Mouse (Mus musculus): Measurements from ENCODE around the gene Gm10974. TPM values are rescaled to one million over a fixed set of nuclear protein-coding genes. Genes with fewer than 3 reads are reported as not detected.

The Gm10974 gene
- polyA plus RNA-seq, 1 experiment from 2014 or later = not detected

GRCm38 (mm10) chr7:66336955-66337354 lies 28.8 kb upstream of the Gm10974 start:
- Histone ChIP-seq H3K27ac (ENCODE audit: low read depth, low read length) (no peak overlapping the region), H3K4me1 (ENCODE audit: control insufficient read depth, insufficient read depth, low read length) (no peaks in the 10 kb centered on the region), H3K27me3 (ENCODE audit: control insufficient read depth, insufficient read depth, low read length) (no peaks in the 10 kb centered on the region), H3K9me3 (ENCODE audit: control insufficient read depth, low read length) (no peaks in the 10 kb centered on the region), H3K36me3 (ENCODE audit: control insufficient read depth, insufficient read depth, low read length) (no peaks in the 10 kb centered on the region), H3K4me2 (no peak overlapping the region), H3K4me3 (ENCODE audit: low read depth, low read length) (no peak overlapping the region), H3K9ac (ENCODE audit: low read length) (no peak overlapping the region)
- DNase-seq (ENCODE audit: low spot score, missing footprints) (no peak), ATAC-seq (ENCODE audit: low FRiP score) (no peak)
- 96% methylated on average over 2 of the region's 2 CpGs for WGBS

- ATAC-seq (ENCODE audit: low FRiP score) = no peak
Measured at GRCm38 (mm10) chr7:66339625-66340024, 26.1 kb upstream of the Gm10974 start.

DNA sequence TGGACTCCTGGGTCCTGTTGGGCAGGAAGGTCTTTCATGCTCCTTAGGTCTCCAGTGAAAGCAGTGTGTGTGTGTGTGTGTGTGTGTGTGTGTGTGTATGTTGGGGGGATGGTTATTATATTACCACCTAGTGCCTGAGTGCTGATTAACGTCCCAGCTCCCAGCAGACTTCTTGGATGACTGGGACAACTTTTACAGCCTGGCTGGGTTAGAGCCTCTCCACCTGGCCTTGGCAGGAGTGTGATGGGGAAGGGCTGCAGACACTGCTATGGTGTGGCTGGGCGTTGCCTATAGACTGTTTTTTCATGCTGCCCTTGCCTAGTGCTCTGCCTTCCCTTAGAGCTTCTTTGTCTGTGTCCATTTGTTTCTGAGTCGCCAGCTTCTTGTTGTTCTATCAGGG lies 25.7 kb upstream of the Gm10974 start:
- H3K4me2 ChIP-seq = no peak overlapping the region
- ATAC-seq (ENCODE audit: low FRiP score) (no peak), DNase-seq (ENCODE audit: low spot score, missing footprints) (no peak)
- WGBS = 76% methylated on average over 3 of the region's 3 CpGs
- H3K9ac ChIP-seq (ENCODE audit: low read length) = no peak overlapping the region
- H3K4me3 ChIP-seq (ENCODE audit: low read depth, low read length) = no peak overlapping the region
- no peaks in the 10 kb centered on the region for H3K36me3 ChIP-seq (ENCODE audit: control insufficient read depth, insufficient read depth, low read length)
- no peaks in the 10 kb centered on the region for H3K27me3 ChIP-seq (ENCODE audit: control insufficient read depth, insufficient read depth, low read length)
- no peak overlapping the region for H3K27ac ChIP-seq (ENCODE audit: low read depth, low read length)
- H3K4me1 ChIP-seq (ENCODE audit: control insufficient read depth, insufficient read depth, low read length) = no peaks in the 10 kb centered on the region
- no peaks in the 10 kb centered on the region for H3K9me3 ChIP-seq (ENCODE audit: control insufficient read depth, low read length)

More at GRCm38 (mm10) chr7:66339625-66340024, 26.1 kb upstream of the Gm10974 start:
- H3K9me3 ChIP-seq (ENCODE audit: control insufficient read depth, low read length) = no peaks in the 10 kb centered on the region
- H3K4me3 ChIP-seq (ENCODE audit: low read depth, low read length) = no peak overlapping the region
- H3K4me1 ChIP-seq (ENCODE audit: control insufficient read depth, insufficient read depth, low read length) = no peaks in the 10 kb centered on the region
- 53% methylated on average over 5 of the region's 5 CpGs for WGBS
- H3K27ac ChIP-seq (ENCODE audit: low read depth, low read length) = no peak overlapping the region
- H3K4me2 ChIP-seq = no peak overlapping the region
- H3K9ac ChIP-seq (ENCODE audit: low read length) = no peak overlapping the region
- H3K36me3 ChIP-seq (ENCODE audit: control insufficient read depth, insufficient read depth, low read length) = no peaks in the 10 kb centered on the region
- peak; percentile 67 for DNase-seq (ENCODE audit: low spot score, missing footprints)
- no peaks in the 10 kb centered on the region for H3K27me3 ChIP-seq (ENCODE audit: control insufficient read depth, insufficient read depth, low read length)

- Histone ChIP-seq H3K4me1 (ENCODE audit: control insufficient read depth, insufficient read depth, low read length) (no peaks in the 10 kb centered on the region), H3K9me3 (ENCODE audit: control insufficient read depth, low read length) (no peaks in the 10 kb centered on the region), H3K9ac (ENCODE audit: low read length) (no peak overlapping the region), H3K27me3 (ENCODE audit: control insufficient read depth, insufficient read depth, low read length) (no peaks in the 10 kb centered on the region), H3K27ac (ENCODE audit: low read depth, low read length) (no peak overlapping the region), H3K36me3 (ENCODE audit: control insufficient read depth, insufficient read depth, low read length) (no peaks in the 10 kb centered on the region), H3K4me2 (no peak overlapping the region), H3K4me3 (ENCODE audit: low read depth, low read length) (no peak overlapping the region)
- WGBS = 36% methylated on average over 4 of the region's 4 CpGs
- DNase-seq (ENCODE audit: low spot score, missing footprints) = peak; percentile 87
- no peak for ATAC-seq (ENCODE audit: low FRiP score)
Measured at GRCm38 (mm10) chr7:66342323-66342722, 23.4 kb upstream of the Gm10974 start.

DNA sequence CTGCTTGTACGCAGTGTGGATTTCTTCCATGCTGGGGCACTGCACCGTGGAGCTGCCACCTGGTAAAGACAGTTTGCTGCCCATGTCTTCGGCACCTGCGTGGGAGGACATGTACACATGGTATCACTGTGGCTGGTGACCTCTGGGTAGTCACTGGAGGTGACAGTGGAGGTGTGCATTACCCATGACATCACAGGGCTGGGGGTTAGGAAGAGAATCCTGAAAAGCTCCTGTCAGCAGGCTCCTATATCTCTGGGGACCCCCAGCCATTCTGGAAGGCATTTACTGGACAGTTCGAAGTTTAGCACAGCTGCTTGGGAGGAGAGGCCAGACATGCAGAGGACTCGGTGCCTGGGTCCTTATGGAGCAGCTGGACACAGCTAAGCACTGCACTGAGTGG lies 22.9 kb upstream of the Gm10974 start:
- Histone ChIP-seq H3K9ac (ENCODE audit: low read length) (no peak overlapping the region), H3K27me3 (ENCODE audit: control insufficient read depth, insufficient read depth, low read length) (no peaks in the 10 kb centered on the region), H3K4me3 (ENCODE audit: low read depth, low read length) (no peak overlapping the region), H3K9me3 (ENCODE audit: control insufficient read depth, low read length) (no peaks in the 10 kb centered on the region), H3K4me2 (no peak overlapping the region), H3K4me1 (ENCODE audit: control insufficient read depth, insufficient read depth, low read length) (no peaks in the 10 kb centered on the region), H3K27ac (ENCODE audit: low read depth, low read length) (no peak overlapping the region), H3K36me3 (ENCODE audit: control insufficient read depth, insufficient read depth, low read length) (no peaks in the 10 kb centered on the region)
- DNase-seq (ENCODE audit: low spot score, missing footprints) = peak; percentile 37
- 74% methylated on average over 6 of the region's 6 CpGs for WGBS
- ATAC-seq (ENCODE audit: low FRiP score) = no peak

DNA sequence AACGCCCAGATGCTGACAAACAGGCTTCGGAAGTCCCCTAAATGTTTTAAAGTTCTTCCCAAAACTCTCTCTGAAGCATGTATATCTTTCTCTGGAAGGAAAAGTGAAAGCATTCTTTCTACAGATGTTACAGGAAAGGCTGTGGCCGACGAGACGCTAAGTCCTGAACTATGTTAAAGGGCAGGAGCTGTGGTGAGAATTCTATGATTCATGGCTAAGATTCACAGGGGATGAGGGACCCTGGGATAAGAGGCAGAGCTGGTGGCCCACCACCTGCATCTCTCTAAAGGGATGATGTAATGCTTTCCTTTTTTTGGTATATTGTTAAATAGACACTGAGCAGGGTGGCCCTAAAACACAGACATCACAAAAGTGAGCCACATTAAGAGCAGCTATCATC lies 22.4 kb upstream of the Gm10974 start:
- H3K27ac ChIP-seq (ENCODE audit: low read depth, low read length) = no peak overlapping the region
- H3K4me1 ChIP-seq (ENCODE audit: control insufficient read depth, insufficient read depth, low read length) = no peaks in the 10 kb centered on the region
- ATAC-seq (ENCODE audit: low FRiP score) (no peak), DNase-seq (ENCODE audit: low spot score, missing footprints) (peak; percentile 51)
- no peaks in the 10 kb centered on the region for H3K9me3 ChIP-seq (ENCODE audit: control insufficient read depth, low read length)
- no peaks in the 10 kb centered on the region for H3K27me3 ChIP-seq (ENCODE audit: control insufficient read depth, insufficient read depth, low read length)
- no peak overlapping the region for H3K4me2 ChIP-seq
- 84% methylated on average over 5 of the region's 5 CpGs for WGBS
- no peaks in the 10 kb centered on the region for H3K36me3 ChIP-seq (ENCODE audit: control insufficient read depth, insufficient read depth, low read length)
- no peak overlapping the region for H3K4me3 ChIP-seq (ENCODE audit: low read depth, low read length)
- H3K9ac ChIP-seq (ENCODE audit: low read length) = no peak overlapping the region

GRCm38 (mm10) chr7:66346959-66347663 lies 18.6 kb upstream of the Gm10974 start:
- 60% methylated on average over 9 of the region's 9 CpGs for WGBS
- Histone ChIP-seq H3K36me3 (ENCODE audit: control insufficient read depth, insufficient read depth, low read length) (no peaks in the 10 kb centered on the region), H3K27me3 (ENCODE audit: control insufficient read depth, insufficient read depth, low read length) (no peaks in the 10 kb centered on the region), H3K9ac (ENCODE audit: low read length) (no peak overlapping the region), H3K27ac (ENCODE audit: low read depth, low read length) (no peak overlapping the region), H3K9me3 (ENCODE audit: control insufficient read depth, low read length) (no peaks in the 10 kb centered on the region), H3K4me1 (ENCODE audit: control insufficient read depth, insufficient read depth, low read length) (no peaks in the 10 kb centered on the region), H3K4me3 (ENCODE audit: low read depth, low read length) (no peak overlapping the region), H3K4me2 (no peak overlapping the region)
- DNase-seq (ENCODE audit: low spot score, missing footprints) (peak; percentile 82), ATAC-seq (ENCODE audit: low FRiP score) (peak; percentile 48; the same call in 1 of the 2 replicates)

DNA sequence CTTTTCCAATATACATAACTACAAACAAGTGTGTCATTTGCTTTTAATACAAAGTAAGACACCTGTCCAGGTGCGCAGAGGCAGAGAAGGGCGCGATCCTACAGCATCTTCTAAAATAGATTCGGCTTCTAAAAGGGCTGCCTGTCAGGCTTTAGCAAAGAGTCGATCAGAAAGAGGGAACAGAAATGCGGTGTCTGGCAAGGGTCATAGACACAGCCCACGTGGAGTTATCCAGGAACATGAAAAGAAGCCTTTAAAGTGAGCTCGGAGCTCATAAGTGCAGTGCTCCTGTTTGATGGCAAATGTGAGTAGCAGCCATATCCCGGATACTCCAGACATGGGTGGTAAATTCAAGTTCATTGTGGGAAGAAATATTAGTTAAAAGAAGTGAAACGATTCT lies 17.1 kb upstream of the Gm10974 start:
- DNase-seq (ENCODE audit: low spot score, missing footprints) = peak; percentile 39
- WGBS = 92% methylated on average over 10 of the region's 10 CpGs
- no peak overlapping the region for H3K4me3 ChIP-seq (ENCODE audit: low read depth, low read length)
- no peaks in the 10 kb centered on the region for H3K36me3 ChIP-seq (ENCODE audit: control insufficient read depth, insufficient read depth, low read length)
- no peak for ATAC-seq (ENCODE audit: low FRiP score)
- H3K27ac ChIP-seq (ENCODE audit: low read depth, low read length) = no peak overlapping the region
- no peak overlapping the region for H3K4me2 ChIP-seq
- H3K9me3 ChIP-seq (ENCODE audit: control insufficient read depth, low read length) = no peaks in the 10 kb centered on the region
- H3K9ac ChIP-seq (ENCODE audit: low read length) = no peak overlapping the region
- H3K4me1 ChIP-seq (ENCODE audit: control insufficient read depth, insufficient read depth, low read length) = no peaks in the 10 kb centered on the region
- H3K27me3 ChIP-seq (ENCODE audit: control insufficient read depth, insufficient read depth, low read length) = no peaks in the 10 kb centered on the region

DNA sequence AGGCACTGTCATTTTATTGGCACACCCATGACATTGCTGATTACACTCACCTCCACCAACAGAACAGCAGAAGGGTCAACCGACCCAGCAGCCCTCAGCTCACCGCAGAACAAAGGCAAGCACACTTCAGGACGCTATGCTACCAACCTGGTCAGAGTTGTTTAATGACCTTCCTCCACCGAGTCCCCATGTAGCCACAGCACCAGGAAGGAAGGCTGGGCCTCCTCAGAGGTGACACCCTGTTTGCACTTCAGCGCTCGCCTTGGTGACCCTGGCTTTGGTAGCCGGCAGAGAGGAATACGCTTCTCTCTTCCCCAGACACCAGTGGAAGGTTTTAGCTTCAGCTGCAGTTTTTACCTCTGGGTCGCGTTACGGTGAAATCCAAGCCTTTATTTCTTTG lies 16.0 kb upstream of the Gm10974 start:
- Histone ChIP-seq H3K9ac (ENCODE audit: low read length) (no peak overlapping the region), H3K9me3 (ENCODE audit: control insufficient read depth, low read length) (no peaks in the 10 kb centered on the region), H3K4me3 (ENCODE audit: low read depth, low read length) (no peak overlapping the region), H3K4me2 (no peak overlapping the region), H3K36me3 (ENCODE audit: control insufficient read depth, insufficient read depth, low read length) (no peaks in the 10 kb centered on the region), H3K27me3 (ENCODE audit: control insufficient read depth, insufficient read depth, low read length) (no peaks in the 10 kb centered on the region), H3K27ac (ENCODE audit: low read depth, low read length) (no peak overlapping the region), H3K4me1 (ENCODE audit: control insufficient read depth, insufficient read depth, low read length) (no peaks in the 10 kb centered on the region)
- 78% methylated on average over 11 of the region's 11 CpGs for WGBS
- DNase-seq (ENCODE audit: low spot score, missing footprints) (peak; percentile 64), ATAC-seq (ENCODE audit: low FRiP score) (no peak)

Measured in midbrain, embryonic 11.5 days (tissue).